Mouse (Mus musculus): ENCODE data around the gene Adam19.

Gene Adam19

DNA sequence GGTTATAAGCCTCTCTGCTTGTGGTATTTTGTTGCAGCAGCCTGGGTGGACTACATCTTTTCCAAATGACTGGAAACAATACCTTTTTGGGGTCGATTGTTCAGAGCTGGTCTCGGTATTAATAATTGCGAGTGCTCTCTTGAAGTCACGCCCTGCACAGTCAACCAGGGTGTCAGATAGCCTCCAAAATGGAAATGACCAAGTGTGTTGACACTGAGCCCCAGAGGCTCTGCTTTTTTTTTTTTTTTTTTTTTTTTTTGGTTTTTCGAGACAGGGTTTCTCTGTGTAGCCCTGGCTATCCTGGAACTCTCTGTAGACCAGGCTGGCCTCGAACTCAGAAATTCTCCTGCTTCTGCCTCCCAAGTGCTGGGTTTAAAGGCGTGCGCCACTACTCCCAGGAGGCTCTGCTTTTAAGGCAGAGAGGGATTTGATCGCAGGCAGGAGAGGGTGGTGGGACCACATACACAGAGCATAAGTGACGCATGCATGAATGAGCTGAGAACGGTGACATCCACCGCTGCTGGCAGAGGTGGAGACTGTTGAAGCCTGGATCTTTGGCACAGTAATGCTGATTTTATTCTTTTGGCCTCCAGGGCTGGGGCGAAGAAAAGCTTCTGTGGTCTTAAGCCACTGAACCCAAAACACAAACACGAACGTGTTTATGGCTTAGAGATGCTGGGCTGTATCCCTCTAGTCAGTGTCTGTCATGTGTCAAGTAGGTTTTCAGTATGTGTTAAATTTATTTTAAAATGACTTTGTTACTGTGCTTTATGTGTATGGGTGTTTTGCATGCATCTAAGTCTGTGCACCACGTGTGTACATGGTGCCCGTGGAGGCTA is 18.3 kb downstream of the Adam19 start:
- DNase-seq, result no peak

DNA sequence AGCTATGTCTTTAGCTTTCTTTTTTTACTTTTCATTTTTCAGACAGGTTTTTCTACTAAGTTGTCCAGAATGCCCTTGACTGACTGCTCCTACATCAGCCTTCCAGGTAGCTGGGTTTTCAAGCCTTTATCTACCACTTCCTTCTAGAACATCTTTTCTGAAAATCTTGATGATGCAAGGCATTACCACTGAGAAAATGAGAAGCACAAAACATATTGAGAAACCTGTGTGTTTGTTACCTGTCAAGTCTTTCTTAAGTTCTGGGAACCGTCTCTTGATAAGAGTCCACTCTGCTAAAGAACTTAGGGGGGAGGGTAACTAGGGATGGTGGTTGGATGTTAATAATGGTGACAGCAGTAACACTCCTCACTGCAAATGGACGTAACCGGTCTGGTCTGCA is 19.7 kb downstream of the Adam19 start:
- no peak for DNase-seq

DNA sequence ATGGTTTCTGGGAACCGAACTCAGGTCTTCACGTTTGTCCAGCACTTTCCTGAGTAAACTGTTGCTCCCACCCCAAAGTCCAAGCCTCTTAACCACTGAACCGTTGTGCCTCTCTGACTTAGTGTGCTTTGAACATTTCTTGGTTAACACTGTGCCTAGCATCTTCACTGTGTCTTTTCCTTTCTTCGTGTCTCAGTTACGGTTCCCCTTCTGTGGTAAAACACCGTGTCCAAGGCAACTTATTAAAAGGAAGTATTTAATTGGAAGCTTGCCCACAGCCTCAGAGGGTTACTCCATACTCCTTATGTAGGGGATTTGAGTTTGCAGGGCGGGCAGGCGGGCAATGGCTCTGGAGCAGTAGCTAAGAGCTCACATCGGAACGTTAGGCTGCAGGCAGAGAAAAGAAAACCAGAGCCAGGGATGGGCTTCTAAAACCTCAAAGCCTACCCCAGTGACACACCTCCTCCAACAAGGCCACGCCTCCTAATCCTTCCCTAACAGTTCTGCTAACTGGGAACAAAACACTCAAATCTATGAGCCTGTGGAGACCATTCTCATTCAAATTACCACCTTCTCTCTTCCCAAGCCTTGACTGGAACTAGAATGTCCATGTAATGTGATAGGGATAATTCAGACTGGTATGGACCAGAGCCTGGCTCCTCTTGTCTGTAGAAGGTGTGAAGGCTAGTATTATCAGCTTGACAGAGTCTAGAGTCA is 20.8 kb downstream of the Adam19 start:
- no peak for DNase-seq

DNA sequence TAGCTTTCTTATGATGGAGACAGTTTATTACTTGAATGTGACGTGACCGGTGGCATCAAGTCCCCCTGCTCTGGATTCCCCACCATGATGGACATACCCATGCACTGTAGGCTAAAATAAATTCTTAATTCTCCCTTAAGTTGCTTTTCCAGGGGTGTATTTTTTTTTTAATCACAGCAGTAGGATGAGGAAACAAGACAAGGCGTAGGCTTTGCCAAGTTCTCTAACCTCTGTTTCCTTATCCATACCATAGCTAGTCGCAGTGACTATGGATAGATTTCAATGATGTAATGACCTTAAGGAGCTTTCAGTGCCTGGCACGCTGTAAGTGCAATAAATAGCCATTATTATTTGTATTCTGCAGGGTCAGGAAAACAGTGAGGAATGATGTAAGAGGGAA is 21.5 kb downstream of the Adam19 start:
- no peak for DNase-seq

DNA sequence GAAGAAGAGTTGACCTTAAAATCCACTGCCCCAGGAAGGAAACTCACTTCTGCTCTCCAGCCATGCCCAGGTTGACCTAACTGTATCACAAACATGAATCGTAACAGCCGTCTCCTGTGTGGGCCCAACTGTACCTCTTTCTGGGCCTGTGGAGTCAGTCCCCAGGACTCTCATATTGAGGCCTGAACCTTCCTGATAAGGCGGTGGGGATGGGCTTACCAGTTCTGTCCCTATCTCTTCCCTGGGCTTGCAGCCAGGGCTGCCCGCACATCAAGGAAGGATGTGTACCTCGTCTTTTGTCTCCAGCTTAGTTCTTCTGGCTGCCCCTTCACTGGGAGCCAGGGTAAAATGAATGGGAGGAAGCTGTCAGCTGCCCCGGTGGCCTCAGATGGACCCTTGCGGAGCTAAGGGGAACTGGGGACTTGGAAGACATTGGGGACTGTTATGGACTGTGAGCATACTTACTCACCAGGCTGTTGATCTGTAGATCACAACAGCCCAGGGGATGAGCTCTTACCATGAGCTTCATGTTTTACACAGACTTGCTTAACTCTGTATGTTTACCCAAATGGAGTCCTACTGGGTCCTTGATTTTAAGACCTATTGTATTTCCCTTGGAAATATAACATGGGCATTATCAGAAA is 22.1 kb downstream of the Adam19 start:
- DNase-seq, result no peak

DNA sequence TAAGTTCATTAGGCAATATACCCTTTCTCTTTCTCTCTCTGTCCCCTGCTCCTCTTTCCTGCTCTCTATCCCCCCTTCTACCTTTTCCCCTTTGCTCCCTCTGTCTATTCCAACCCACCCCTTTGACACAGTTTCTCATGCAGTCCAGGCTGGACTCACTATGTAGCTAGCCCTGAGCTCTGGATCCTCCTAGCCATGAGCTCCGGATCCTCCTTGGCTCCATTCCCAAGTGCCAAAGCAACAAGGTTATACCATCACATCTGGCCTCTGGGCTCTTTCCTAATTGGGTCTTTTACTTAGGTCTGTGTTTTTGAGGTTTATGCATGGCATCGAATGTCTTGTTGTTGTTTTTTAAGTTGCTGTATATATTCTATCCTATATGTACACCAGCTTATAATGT is 25.3 kb downstream of the Adam19 start:
- DNase-seq, result no peak

DNA sequence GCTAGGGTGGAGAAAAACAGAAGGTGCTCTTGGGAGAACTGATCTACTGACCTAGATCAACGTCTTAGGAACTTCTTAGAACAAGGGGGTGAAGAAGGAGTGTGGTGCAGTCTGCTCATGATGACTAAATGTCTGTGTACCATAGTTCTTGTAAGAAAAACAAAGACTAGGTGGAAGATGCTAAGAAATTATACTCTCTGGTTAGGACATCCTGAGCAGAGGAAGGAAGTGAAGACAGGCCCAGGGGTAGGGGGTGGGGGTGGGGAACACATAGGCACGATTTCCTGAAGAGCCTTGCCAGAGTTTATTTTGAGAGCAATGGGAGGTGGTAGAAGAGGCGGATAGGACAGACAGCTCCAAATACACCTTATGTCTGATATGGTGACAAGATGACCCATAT is 27.6 kb downstream of the Adam19 start:
- DNase-seq, result no peak

DNA sequence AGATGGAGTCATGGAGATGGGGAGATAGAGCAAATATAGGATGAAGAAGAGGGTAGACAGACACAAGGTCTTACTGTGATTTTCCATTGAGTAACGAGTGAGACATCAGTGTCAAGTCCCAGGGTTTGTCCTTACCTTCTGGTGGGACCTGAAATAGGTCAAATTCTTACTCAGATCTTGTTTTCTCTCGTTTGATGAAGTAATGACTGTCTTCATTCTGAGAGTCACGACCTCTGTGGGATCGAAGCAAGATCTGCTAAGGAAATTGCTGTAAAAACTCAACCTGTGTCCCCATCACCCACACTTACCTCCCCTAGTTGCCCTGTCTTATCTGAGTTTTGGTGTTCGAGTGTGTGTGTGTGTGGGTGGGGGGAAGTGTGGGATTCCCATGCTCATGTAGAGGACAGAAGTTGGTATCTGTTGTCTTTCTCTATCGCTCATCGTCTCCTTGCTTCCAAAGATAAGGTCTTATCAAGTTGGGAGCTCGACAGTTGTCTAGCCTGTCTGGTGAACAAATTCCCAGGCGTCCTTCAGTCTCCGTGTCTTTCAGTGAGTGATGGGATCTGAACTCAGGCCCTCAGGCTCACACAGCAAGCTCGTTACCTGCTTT is 28.1 kb downstream of the Adam19 start:
- no peak for DNase-seq

DNA sequence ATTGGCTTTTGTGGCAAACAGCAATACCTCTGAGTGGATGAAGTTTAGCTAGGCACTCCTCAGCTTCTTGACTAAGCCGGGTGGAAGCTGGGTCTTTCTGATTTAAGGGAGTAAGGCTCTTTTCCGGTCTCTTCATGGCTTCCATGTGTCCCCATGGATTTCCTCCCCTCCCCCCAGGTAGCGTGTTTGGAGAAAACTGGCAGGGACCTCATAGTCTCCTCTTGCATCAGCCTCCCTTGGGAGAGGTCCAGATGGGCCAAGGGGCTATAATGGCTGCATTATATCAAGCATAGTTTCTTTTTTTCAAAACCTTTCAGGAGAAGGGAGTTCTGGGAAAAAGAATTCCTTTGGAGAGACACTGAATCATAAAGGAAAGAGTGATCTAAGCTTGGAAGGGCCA is 28.8 kb downstream of the Adam19 start:
- DNase-seq, result no peak

DNA sequence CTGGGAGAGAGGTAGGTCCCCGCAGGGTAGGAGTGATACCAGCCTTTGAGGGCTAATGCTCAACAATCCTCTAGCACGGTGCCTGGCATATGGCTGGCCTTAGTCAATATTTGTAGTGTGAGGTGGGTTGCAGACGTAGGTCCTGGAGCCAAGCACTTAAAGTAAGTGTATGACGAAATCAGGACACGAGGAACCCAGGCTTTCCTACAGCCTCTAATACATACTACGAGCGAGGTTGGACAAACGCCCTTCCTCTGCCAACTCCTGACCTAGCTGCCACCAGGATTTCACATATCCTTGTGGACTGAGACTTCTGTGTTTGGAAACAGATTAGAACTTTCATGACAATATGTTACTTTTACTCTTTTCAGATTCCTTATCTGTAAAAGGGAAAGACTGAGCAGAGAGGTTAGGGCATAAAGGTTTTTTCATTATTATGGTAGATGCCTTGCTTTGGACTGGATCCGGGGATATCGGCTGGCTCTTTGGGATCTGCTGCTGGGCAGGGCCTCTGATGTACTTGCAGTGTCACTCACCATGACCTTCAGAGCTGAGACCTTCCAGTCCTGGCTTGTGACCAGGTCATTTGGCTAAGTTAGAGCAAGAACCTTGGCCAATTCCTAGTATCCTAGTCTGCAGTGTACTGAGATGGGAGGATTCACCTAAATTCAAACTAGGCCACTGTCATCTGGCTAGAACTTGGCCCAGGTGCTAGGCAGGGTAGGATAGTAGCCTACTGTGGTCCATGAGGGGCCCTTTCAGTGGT is 29.8 kb downstream of the Adam19 start:
- DNase-seq, result no peak

DNA sequence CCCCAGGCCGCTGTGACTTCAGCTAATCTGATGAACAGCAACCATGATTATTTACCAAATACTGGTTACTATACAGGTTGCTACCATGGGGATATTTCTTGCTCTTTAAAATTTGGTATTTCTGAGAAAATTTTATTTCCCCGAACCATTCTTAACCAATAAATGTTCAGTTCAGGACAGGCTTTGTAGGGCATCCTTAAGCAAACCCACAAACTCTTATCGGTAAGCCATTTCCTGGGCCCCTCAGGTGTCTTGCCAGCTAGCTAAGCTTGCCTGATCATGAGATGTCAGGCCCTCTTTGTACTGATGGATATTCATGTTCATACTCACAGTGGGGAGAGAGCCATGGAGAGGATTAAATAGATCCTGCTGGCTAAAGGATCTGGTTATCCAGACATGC is 30.7 kb downstream of the Adam19 start:
- peak; percentile 45 for DNase-seq

DNA sequence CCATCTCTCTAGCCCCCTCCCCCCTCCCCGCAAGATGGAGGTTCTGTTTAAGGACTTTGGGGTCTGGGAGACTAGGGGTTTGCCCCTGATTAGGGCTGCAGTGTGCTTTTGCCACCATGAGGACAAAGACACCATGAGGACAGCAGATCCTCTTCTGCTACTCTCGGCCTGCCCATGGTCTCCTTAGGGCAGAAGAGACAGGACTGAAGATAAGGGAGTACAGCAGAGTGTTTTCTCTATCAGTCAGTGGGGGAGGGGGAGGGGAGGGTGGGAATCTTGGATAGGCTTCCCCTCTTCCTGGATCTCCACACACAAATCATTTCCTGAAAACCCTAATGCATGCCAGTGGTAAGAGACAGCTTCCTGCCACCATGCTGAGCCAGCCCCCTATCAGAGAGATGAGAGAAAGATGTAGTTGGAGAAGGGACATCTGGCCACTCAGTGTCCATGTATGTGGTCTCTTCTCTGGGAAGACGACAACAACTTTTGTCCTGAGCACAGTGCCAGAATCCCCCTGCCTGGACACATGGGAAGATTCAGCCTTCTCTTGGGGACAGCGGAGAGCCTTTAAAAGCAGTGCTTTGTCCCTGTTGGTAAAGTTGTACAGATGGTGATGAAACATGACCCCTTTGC is 33.4 kb downstream of the Adam19 start:
- peak; percentile 12 for DNase-seq

DNA sequence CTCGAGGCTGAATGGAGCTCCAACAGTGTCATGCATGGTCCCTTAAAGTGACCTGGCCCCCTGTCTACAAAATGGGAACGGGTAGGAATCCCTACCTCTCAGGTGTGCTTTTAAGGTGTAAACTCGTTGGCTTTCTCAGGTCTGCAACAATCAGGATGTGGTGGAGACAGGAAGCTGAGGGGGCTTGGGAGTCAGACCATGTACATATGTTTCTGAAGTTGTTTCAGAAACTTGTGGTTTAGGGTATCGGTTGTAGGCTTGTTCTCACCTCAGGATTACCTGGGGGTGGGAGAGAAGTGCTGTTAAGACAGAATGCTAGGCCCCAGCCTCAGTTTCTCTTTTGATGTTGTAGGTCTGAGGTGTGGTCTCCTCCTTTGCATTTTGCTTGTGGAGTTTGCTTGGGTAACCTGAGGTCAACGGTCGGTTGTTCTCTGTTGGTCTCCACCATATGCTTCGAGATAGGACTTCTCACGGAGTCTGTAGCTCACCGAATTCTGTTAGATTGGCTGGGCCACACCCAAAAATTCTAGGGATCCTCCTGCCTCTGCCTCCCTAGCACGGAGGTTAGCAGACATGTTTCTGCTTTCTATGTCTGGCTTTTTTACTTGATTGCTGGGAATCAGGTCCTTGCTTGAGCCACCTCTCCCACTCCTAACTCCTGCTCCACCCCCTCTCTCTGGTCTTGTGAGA is 34.4 kb downstream of the Adam19 start:
- peak; percentile 66 for DNase-seq

DNA sequence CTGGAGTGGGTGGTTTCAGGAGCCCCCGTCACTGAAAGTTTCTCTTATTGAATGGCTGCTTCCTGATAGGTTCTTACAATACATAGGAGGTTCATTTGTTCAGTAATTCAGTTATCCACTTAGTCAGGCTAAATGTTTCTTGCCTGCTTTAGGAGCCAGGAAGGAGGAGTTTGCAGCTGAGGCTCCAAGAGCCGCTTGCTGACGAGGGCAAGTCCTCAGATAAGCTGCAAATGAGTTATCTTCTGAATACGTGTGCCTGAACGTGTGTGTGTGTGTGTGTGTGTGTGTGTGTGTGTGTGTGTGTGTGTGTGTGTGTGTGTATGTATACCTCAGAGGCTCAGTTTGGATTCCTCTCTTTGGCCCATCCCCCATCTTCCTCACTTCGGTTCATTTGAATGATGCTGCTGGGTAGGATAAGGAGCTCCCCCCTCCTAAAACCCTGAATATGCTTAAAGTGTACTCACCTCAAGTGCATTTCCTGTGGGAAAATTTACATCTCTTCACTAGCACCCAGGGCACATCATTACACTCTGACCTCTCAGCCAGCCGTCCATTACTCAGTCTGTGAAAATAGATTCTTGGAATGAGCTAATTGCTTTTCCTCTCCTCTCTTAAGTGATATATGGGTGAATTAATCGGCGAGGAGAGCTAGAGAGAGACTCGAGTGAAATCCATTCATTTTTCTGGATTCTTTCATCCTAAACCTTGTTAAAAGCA is 35.3 kb downstream of the Adam19 start:
- no peak for DNase-seq

DNA sequence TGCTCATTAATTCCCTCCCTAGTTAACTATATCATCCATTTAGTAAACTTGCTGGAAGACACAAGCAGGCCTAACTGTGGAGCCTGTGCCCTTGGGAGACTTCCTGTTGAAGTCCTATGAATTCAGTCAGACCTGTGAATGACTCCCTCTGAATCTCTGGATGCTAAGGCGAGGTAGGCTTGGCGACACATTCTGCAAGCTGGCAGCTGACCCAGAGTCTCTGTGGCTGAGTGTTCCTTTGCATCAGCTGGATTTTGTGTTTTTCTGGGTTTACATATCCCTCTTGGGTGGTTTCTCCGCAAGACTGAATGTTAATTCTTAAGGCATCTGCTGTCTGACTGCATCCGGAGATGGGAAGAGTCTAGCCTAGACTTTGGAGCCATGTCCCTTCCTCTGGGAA is 36.3 kb downstream of the Adam19 start:
- no peak for DNase-seq

DNA sequence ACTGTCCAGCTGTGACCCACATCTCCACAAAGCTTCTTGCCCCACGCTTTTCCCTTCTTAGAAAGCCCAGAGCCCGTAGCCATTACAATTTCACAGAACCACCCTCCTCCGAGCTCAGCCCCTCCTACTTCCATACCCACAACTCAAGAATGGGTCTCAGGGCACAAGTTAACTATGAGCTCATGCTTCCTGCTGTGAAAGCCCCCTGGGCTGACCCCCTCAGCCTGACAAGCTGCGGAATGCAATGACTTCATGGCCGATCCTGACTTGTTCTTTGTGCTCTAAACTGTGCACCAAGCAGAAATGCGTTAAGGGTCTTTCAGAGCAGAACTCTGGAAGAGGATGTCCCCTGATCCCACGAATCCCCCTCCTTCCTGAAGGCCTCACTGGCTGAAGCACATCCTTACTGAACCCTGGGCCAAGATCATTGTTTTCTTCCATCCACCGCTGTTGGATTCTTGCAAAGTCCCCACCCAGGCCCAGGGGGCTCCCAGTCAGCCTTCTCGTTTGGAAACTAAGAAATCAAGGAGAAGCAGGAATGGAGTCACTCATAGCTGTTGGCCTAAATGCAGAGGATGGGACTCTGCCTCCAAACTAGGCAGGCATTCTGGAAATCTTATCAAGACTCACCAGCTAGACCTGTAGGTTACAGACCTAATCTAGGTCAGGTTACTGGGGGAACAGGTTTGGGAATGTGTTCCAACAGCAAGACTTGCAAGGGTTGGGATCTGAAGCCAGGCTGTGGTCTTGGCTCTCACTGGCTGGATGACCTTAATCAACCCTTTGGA is 39.9 kb downstream of the Adam19 start:
- DNase-seq, result no peak

DNA sequence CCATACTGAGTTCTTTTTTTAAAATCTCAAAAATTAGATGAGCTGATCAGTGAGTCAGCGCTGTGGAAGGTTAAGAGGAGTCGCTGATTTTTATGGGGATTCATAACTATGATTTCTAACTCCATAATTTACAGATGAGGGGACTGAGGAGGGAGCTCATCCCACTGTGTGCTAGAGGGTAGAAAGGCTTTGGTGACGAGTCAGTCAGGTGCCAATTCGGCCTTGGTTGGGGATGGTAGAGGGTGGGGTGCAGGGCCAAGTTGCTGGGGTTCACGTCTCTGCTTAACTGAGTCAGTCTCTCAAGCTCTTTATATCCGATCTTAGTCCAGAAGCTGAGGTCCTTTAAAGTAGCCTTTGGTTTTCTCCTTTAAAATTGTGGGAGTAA is 40.5 kb downstream of the Adam19 start:
- DNase-seq, result no peak

DNA sequence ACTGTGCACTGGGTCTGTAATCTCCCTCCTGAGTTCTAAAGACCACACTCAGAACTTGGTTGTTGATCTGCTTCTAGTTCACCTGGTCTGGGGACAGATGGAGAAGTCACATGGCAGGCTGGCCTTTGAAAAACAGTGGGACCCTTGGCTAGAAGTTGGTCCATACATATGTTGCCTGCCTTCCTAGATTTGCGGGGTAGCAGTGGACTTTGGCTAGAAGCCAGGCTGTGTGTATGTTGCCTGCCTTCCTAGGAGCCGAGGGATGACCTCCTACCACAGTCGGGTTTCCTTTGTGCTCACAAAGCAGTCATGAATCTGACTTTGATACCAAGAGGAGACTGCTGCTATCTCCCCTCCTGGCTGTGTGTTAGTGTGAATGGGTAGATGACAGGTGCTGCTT is 41.3 kb downstream of the Adam19 start:
- DNase-seq, result no peak

DNA sequence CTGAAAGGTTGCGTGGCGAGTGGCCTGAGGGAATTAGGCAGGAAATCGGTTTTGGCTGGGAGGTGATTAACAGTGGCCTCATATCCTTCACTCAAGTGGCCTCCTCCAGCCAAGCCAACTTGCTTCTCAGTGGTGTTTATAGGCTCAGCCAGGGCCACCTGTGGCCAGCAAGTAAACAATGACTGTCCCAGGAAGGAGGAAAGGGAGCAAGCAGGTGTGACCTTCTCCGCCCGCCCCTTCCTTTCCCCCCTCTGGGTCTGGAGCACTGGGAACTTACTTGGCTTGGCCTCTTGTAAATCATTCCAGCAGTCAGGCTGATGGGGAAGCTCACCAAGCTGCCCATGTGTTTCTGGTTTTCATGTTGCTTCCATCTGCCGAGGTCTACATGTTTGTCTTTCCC is 46.3 kb downstream of the Adam19 start:
- DNase-seq, result no peak

DNA sequence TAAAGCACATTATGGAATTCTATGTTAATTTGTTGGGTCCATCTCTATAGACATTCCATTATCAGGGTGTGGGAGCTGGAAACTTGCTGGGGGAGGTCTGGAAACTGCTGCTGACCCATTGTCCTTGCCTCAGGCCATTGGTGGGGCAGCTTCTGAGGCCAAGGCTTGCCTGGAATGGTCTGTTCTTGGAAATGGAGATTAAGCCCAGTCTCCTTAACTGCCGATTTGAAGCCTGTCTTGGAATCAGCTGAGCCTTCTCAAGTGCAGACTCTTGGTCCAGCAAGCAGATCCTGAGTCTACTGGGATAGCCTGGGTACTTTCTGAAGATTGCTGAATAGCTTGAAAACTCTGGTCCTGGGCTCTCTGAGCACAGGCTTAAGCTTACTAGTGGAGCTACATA is 51.3 kb downstream of the Adam19 start:
- DNase-seq, result no peak
